Mouse (Mus musculus) stomach, postnatal 0 days (tissue): ENCODE results near the gene Dnm3.

Experiments used
- CTCF ChIP-seq: IDR thresholded peaks from 2 replicates; pipeline ENCODE4 v1.5.1; 2016; ENCODE audit warnings: antibody characterized with exemption, low read depth, mild to moderate bottlenecking, moderate library complexity
- EP300 ChIP-seq: optimal IDR thresholded peaks from 2 replicates; pipeline ENCODE3; 2016; ENCODE audit warnings: antibody characterized with exemption

DNA sequence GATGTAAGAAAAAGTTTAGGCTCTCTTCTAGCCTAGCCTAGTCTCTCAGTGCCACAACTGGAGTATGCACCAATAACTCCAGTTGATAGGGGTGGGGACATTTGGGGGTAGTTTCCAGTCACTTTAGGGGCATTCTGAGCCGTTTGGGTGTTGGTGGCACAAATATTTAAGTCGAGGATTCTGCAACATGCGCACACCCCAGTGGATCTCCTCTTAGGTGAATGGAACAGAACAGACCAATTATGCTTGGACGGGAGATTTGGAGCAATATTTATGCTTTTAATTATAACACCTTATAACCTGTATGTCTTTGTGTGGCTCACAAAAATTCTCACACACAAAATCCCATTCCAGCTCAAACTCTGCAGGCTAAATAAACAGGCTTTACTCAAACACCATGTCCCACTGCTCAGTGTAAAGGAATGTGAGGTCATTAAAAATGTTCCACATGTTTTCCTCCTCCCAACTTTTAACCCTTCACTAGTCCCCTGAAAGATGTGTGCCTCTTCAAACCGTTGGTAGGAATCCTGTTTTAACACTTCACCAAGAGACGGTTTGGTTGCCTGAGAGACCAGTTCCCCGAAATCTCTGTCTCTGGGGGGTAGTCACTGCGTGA, 462.5 kb downstream of the Dnm3 start:
- no peak for TF ChIP-seq CTCF
- no peak for TF ChIP-seq EP300
